Mouse (Mus musculus): Measurements from ENCODE around the gene Trim62. TPM values are rescaled to one million over a fixed set of nuclear protein-coding genes. Genes with fewer than 3 reads are reported as not detected.

The Trim62 gene
- polyA plus RNA-seq, 1 experiment from 2014 or later, result 3.6 TPM

- no peak overlapping the region for H3K4me3 ChIP-seq (ENCODE audit: control insufficient read depth in 1 of 2, insufficient read depth in 1 of 2, low read depth in 1 of 2, low read length in 2 of 2)
- no peak for ATAC-seq (ENCODE audit: insufficient number of reproducible peaks, insufficient read depth, low FRiP score, low read depth)
- peaks cover 14% of the 10 kb centered on the region; the same call in 1 of the 2 replicates for H3K36me3 ChIP-seq (ENCODE audit: control insufficient read depth, insufficient read depth, low read length)
- no peak overlapping the region for H3K4me2 ChIP-seq (ENCODE audit: low read length)
- H3K9ac ChIP-seq (ENCODE audit: low read length), result no peak overlapping the region
- peaks cover 14 to 16% of the 10 kb centered on the region in 2 experiments for H3K4me1 ChIP-seq (ENCODE audit: control insufficient read depth in 2 of 2, insufficient read depth in 2 of 2, low read length in 2 of 2)
- 63% methylated on average over 8 of the region's 8 CpGs for WGBS
- no peak overlapping the region for H3K27ac ChIP-seq (replicated peaks in 1 of 2; ENCODE audit: control insufficient read depth in 1 of 2, insufficient read depth in 1 of 2, low read depth in 2 of 2, low read length in 2 of 2)
- no peaks in the 10 kb centered on the region for H3K9me3 ChIP-seq (ENCODE audit: control insufficient read depth, low read length)
- no peaks in the 10 kb centered on the region for H3K27me3 ChIP-seq (ENCODE audit: control insufficient read depth, insufficient read depth, low read length)
Measured at GRCm38 (mm10) chr4:128904035-128904800, 20.8 kb downstream of the Trim62 start.

GRCm38 (mm10) chr4:128905251-128905650 lies 21.9 kb downstream of the Trim62 start:
- H3K36me3 ChIP-seq (ENCODE audit: control insufficient read depth, insufficient read depth, low read length), result peaks cover 20% of the 10 kb centered on the region; the same call in 1 of the 2 replicates
- no peaks in the 10 kb centered on the region for H3K9me3 ChIP-seq (ENCODE audit: control insufficient read depth, low read length)
- no peak overlapping the region for H3K4me3 ChIP-seq (ENCODE audit: control insufficient read depth in 1 of 2, insufficient read depth in 1 of 2, low read depth in 1 of 2, low read length in 2 of 2)
- no peak overlapping the region for H3K27ac ChIP-seq (replicated peaks in 1 of 2; ENCODE audit: control insufficient read depth in 1 of 2, insufficient read depth in 1 of 2, low read depth in 2 of 2, low read length in 2 of 2)
- no peak for ATAC-seq (ENCODE audit: insufficient number of reproducible peaks, insufficient read depth, low FRiP score, low read depth)
- no peaks in the 10 kb centered on the region for H3K27me3 ChIP-seq (ENCODE audit: control insufficient read depth, insufficient read depth, low read length)
- whole genome bisulfite sequencing, result 45% methylated on average over 8 of the region's 8 CpGs
- H3K9ac ChIP-seq (ENCODE audit: low read length), result no peak overlapping the region
- no peak overlapping the region for H3K4me2 ChIP-seq (ENCODE audit: low read length)
- H3K4me1 ChIP-seq (ENCODE audit: control insufficient read depth in 2 of 2, insufficient read depth in 2 of 2, low read length in 2 of 2), result peaks cover 8 to 9% of the 10 kb centered on the region in 2 experiments; a peak in 1 of 4 replicates

DNA sequence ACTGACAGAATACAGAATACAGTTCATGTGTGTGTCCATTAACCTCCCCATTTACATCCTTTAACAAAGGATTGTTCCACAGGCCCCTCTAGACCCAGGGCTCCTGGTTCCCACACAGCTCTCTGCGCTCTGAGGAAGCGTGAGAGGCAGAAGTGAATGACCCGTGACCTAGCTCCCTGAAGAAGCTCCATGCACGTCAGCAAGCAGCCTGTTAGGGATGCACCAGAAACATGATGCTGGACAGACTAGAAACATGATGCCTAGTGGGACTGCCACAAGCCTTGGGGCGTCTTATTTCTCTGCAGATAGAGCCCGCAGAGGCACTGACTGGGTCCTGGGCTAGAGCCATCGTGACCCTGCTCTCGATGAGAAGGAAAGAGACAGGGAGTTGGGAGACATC lies 23.4 kb downstream of the Trim62 start:
- Histone ChIP-seq H3K27me3 (ENCODE audit: control insufficient read depth, insufficient read depth, low read length) (no peaks in the 10 kb centered on the region), H3K27ac (replicated peaks in 1 of 2; ENCODE audit: control insufficient read depth in 1 of 2, insufficient read depth in 1 of 2, low read depth in 2 of 2, low read length in 2 of 2) (no peak overlapping the region), H3K9me3 (ENCODE audit: control insufficient read depth, low read length) (no peaks in the 10 kb centered on the region), H3K4me3 (ENCODE audit: control insufficient read depth in 1 of 2, insufficient read depth in 1 of 2, low read depth in 1 of 2, low read length in 2 of 2) (no peak overlapping the region), H3K36me3 (ENCODE audit: control insufficient read depth, insufficient read depth, low read length) (peaks cover 17% of the 10 kb centered on the region; the same call in 1 of the 2 replicates), H3K4me1 (ENCODE audit: control insufficient read depth in 2 of 2, insufficient read depth in 2 of 2, low read length in 2 of 2) (peaks cover 8 to 9% of the 10 kb centered on the region in 2 experiments; a peak in 1 of 4 replicates), H3K9ac (ENCODE audit: low read length) (no peak overlapping the region), H3K4me2 (ENCODE audit: low read length) (no peak overlapping the region)
- WGBS, result 75% methylated on average over 8 of the region's 8 CpGs
- ATAC-seq (ENCODE audit: insufficient number of reproducible peaks, insufficient read depth, low FRiP score, low read depth), result no peak

DNA sequence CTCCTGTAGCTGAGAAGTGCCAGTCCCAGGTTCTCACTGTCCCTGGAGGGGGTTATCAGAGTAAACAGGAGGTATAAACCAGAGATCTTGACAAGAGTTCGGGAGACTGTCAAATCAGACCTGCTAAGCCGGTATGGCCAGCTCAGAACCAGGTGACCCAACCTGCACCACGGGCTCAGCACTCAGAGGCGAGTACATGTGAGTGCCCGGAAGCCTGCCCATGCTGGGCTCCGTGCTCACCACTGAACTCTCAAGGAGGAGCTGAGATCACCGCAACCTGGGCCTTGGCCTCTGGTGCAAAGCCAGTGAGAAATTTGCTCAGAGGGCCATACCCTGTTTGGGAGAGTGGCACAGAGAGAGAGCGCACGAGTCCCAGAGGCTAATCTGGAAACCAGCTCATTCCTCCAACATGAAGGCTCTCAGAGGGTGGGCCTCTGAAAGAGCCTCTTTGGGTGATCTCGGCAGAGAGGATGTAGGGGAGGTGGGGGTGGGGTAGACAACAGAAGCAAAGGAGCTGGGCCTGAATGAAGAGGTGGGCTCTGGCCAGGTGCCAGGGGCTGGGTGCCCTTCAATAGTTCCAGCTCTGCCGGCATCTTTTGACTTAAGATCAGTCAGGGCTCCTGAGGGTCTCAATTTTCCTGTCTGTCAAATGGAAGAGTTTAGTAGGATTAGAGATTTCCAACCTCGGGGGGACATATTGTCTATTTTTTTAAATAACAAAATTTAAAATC lies 24.0 kb downstream of the Trim62 start:
- Histone ChIP-seq H3K4me3 (ENCODE audit: control insufficient read depth in 1 of 2, insufficient read depth in 1 of 2, low read depth in 1 of 2, low read length in 2 of 2) (no peak overlapping the region), H3K4me2 (ENCODE audit: low read length) (no peak overlapping the region), H3K9ac (ENCODE audit: low read length) (no peak overlapping the region), H3K9me3 (ENCODE audit: control insufficient read depth, low read length) (no peaks in the 10 kb centered on the region), H3K27me3 (ENCODE audit: control insufficient read depth, insufficient read depth, low read length) (no peaks in the 10 kb centered on the region), H3K36me3 (ENCODE audit: control insufficient read depth, insufficient read depth, low read length) (peaks cover 17% of the 10 kb centered on the region; the same call in 1 of the 2 replicates), H3K27ac (replicated peaks in 1 of 2; ENCODE audit: control insufficient read depth in 1 of 2, insufficient read depth in 1 of 2, low read depth in 2 of 2, low read length in 2 of 2) (no peak overlapping the region), H3K4me1 (ENCODE audit: control insufficient read depth in 2 of 2, insufficient read depth in 2 of 2, low read length in 2 of 2) (peaks cover 8 to 9% of the 10 kb centered on the region in 2 experiments; a peak in 1 of 4 replicates)
- no peak for ATAC-seq (ENCODE audit: insufficient number of reproducible peaks, insufficient read depth, low FRiP score, low read depth)
- WGBS, result 62% methylated on average over 12 of the region's 12 CpGs

DNA sequence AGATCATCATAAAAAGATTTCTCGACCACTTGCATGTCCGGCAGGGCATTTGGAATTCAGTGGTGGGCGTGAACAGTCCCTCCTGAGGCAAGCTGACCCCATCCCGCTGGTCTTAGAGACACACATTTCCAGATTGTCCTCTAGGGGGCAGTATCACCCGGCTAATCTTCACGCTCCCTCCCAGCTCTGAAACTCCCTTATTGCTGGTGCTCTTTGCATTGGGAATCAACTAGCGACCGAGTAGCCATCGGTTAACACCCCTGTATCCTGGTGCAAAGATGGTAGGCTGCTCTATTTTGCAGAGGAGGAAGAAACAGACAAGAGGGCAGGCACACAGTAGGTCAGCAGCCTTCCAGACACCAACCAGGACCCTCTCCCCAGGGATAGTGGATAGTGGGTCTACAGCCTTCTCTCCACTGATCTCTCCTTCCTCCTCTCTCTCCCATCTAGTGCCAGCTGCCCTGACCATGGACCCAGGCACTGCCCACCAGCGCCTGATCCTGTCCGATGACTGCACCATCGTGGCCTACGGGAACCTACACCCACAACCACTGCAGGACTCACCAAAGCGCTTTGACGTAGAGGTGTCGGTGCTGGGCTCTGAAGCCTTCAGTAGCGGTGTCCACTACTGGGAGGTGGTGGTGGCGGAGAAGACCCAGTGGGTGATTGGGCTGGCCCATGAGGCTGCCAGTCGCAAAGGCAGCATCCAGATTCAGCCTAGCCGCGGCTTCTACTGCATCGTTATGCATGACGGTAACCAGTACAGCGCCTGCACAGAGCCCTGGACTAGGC lies 25.4 kb downstream of the Trim62 start:
- Histone ChIP-seq H3K9me3 (ENCODE audit: control insufficient read depth, low read length) (no peaks in the 10 kb centered on the region), H3K9ac (ENCODE audit: low read length) (no peak overlapping the region), H3K4me3 (ENCODE audit: control insufficient read depth in 1 of 2, insufficient read depth in 1 of 2, low read depth in 1 of 2, low read length in 2 of 2) (no peak overlapping the region), H3K4me2 (ENCODE audit: low read length) (no peak overlapping the region), H3K27ac (replicated peaks in 1 of 2; ENCODE audit: control insufficient read depth in 1 of 2, insufficient read depth in 1 of 2, low read depth in 2 of 2, low read length in 2 of 2) (no peak overlapping the region), H3K4me1 (ENCODE audit: control insufficient read depth in 2 of 2, insufficient read depth in 2 of 2, low read length in 2 of 2) (peaks cover 8 to 9% of the 10 kb centered on the region in 2 experiments; a peak in 1 of 4 replicates), H3K27me3 (ENCODE audit: control insufficient read depth, insufficient read depth, low read length) (no peaks in the 10 kb centered on the region), H3K36me3 (ENCODE audit: control insufficient read depth, insufficient read depth, low read length) (peaks cover 8% of the 10 kb centered on the region; the same call in 1 of the 2 replicates)
- no peak for ATAC-seq (ENCODE audit: insufficient number of reproducible peaks, insufficient read depth, low FRiP score, low read depth)
- 60% methylated on average over 24 of the region's 24 CpGs for WGBS

DNA sequence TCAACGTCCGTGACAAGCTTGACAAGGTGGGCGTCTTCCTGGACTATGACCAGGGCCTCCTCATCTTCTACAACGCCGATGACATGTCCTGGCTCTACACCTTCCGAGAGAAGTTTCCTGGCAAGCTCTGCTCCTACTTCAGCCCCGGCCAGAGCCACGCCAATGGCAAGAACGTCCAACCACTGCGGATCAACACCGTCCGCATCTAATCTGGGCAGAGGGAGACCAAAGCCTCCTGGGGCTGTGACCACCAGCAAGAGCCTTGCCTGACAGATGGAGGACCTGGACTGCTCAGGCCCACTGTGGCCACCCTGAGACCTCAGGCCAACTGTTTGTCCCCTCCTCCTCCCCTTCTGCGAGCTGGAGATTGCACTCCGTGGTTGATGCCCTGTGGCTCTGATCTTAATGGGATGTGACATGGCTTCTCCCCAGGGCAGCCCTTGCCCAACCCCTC lies 26.0 kb downstream of the Trim62 start:
- no peak overlapping the region for H3K27ac ChIP-seq (replicated peaks in 1 of 2; ENCODE audit: control insufficient read depth in 1 of 2, insufficient read depth in 1 of 2, low read depth in 2 of 2, low read length in 2 of 2)
- H3K9me3 ChIP-seq (ENCODE audit: control insufficient read depth, low read length), result no peaks in the 10 kb centered on the region
- H3K36me3 ChIP-seq (ENCODE audit: control insufficient read depth, insufficient read depth, low read length), result peaks cover 8% of the 10 kb centered on the region; the same call in 1 of the 2 replicates
- peaks cover 2 to 3% of the 10 kb centered on the region in 2 experiments; a peak in 1 of 4 replicates for H3K4me1 ChIP-seq (ENCODE audit: control insufficient read depth in 2 of 2, insufficient read depth in 2 of 2, low read length in 2 of 2)
- H3K4me2 ChIP-seq (ENCODE audit: low read length), result no peak overlapping the region
- H3K4me3 ChIP-seq (ENCODE audit: control insufficient read depth in 1 of 2, insufficient read depth in 1 of 2, low read depth in 1 of 2, low read length in 2 of 2), result no peak overlapping the region
- H3K9ac ChIP-seq (ENCODE audit: low read length), result no peak overlapping the region
- H3K27me3 ChIP-seq (ENCODE audit: control insufficient read depth, insufficient read depth, low read length), result no peaks in the 10 kb centered on the region
- 78% methylated on average over 14 of the region's 14 CpGs for WGBS
- ATAC-seq (ENCODE audit: insufficient number of reproducible peaks, insufficient read depth, low FRiP score, low read depth), result no peak

All from heart, embryonic 14.5 days (tissue).